Mouse (Mus musculus): ENCODE results near the gene Pdk4. TPM values are rescaled to one million over a fixed set of nuclear protein-coding genes. Genes with fewer than 3 reads are reported as not detected.

The Pdk4 gene
- total RNA-seq, 1 experiment: 1.9 TPM

DNA sequence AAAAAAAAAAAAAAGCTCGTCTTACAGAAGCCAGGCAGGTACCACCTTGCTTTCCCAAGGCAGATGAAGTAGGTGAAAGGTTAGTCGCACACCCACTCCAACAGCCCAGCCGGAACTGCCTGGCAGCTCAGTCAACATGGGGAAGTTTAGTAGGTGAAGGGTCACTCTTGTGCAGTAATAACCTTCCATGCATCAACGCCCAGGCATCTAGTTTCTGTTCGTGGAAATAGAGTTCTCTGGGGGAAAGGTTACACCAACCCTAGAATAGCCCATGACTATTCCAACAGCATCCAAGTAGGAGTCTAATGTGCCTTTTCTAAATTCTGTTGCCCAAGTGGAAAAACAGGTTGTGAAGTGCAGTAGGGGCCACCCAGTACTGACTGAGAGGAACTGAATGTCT, 13.6 kb upstream of the Pdk4 start:
- H3K4me1 ChIP-seq (ENCODE audit: control insufficient read depth in 2 of 2, insufficient read depth in 2 of 2, low read length in 2 of 2, poor library complexity in 1 of 2): no peaks in the 10 kb centered on the region; a peak in 1 of 4 replicates
- DNase-seq (ENCODE audit: low read depth, low spot score): no peak
- H3K36me3 ChIP-seq (ENCODE audit: control insufficient read depth, insufficient read depth, low read length, poor library complexity, severe bottlenecking): no peaks in the 10 kb centered on the region
- TF ChIP-seq MAFK (IDR thresholded peaks at IDR 0.05; ENCODE audit: insufficient read depth, low read depth, low read length): no peak
- no peak for TF ChIP-seq HCFC1 (IDR thresholded peaks at IDR 0.05; ENCODE audit: borderline replicate concordance, insufficient read depth, low read length)
- no peak for TF ChIP-seq CHD2 (IDR thresholded peaks at IDR 0.05; ENCODE audit: low read depth, low read length)
- TF ChIP-seq ZC3H11A (IDR thresholded peaks at IDR 0.05; ENCODE audit: borderline replicate concordance, low read depth, low read length): no peak
- TF ChIP-seq ZNF384 (IDR thresholded peaks at IDR 0.05; ENCODE audit: low read depth, low read length): no peak
- in situ Hi-C loops (cut with MboI; ENCODE audit: low sequenced_read_pairs in 2 of 2, unreplicated experiment in 2 of 2): no loop called here
- no peaks in the 10 kb centered on the region for H3K9me3 ChIP-seq (ENCODE audit: control insufficient read depth, insufficient read depth, low read depth, low read length)
- no peak overlapping the region for H3K4me3 ChIP-seq (ENCODE audit: insufficient read depth in 1 of 2, low read depth in 1 of 2, low read length in 2 of 2, poor library complexity in 1 of 2, severe bottlenecking in 1 of 2)
- no peak overlapping the region for H3K9ac ChIP-seq (ENCODE audit: insufficient read depth, low read depth, low read length, poor library complexity, severe bottlenecking)
- no peak overlapping the region for H3K27ac ChIP-seq (ENCODE audit: insufficient read depth, low read depth, low read length, poor library complexity, severe bottlenecking)

DNA sequence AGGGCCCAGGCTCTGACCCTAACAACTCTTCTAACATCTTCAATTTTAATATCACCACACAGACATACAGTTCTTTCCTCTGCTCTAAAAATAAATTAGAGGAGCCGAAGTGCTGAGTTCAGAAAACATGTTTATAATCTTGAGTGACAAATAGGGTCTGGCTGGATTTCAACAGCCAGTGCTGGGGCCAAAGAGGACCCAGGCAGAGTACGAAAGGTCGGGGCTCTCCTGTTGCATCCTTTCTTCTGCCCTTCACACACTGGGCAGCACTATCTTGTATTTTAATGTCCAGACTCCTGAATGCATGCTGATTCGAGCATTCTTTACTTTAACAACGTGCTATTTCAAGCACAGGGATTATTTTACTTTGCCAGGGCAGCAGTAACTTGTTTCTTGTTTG, 13.2 kb upstream of the Pdk4 start:
- H3K27ac ChIP-seq (ENCODE audit: insufficient read depth, low read depth, low read length, poor library complexity, severe bottlenecking): no peak overlapping the region
- no peak overlapping the region for H3K9ac ChIP-seq (ENCODE audit: insufficient read depth, low read depth, low read length, poor library complexity, severe bottlenecking)
- no peak overlapping the region for H3K4me3 ChIP-seq (ENCODE audit: insufficient read depth in 1 of 2, low read depth in 1 of 2, low read length in 2 of 2, poor library complexity in 1 of 2, severe bottlenecking in 1 of 2)
- DNase-seq (ENCODE audit: low read depth, low spot score): no peak
- H3K9me3 ChIP-seq (ENCODE audit: control insufficient read depth, insufficient read depth, low read depth, low read length): no peaks in the 10 kb centered on the region
- H3K4me1 ChIP-seq (ENCODE audit: control insufficient read depth in 2 of 2, insufficient read depth in 2 of 2, low read length in 2 of 2, poor library complexity in 1 of 2): no peaks in the 10 kb centered on the region; a peak in 1 of 4 replicates
- in situ Hi-C loops (cut with MboI; ENCODE audit: low sequenced_read_pairs in 2 of 2, unreplicated experiment in 2 of 2): no loop called here
- H3K36me3 ChIP-seq (ENCODE audit: control insufficient read depth, insufficient read depth, low read length, poor library complexity, severe bottlenecking): no peaks in the 10 kb centered on the region
- TF ChIP-seq MAFK (IDR thresholded peaks at IDR 0.05; ENCODE audit: insufficient read depth, low read depth, low read length) (no peak), ZC3H11A (IDR thresholded peaks at IDR 0.05; ENCODE audit: borderline replicate concordance, low read depth, low read length) (no peak), HCFC1 (IDR thresholded peaks at IDR 0.05; ENCODE audit: borderline replicate concordance, insufficient read depth, low read length) (no peak), ZNF384 (IDR thresholded peaks at IDR 0.05; ENCODE audit: low read depth, low read length) (no peak), CHD2 (IDR thresholded peaks at IDR 0.05; ENCODE audit: low read depth, low read length) (no peak)

DNA sequence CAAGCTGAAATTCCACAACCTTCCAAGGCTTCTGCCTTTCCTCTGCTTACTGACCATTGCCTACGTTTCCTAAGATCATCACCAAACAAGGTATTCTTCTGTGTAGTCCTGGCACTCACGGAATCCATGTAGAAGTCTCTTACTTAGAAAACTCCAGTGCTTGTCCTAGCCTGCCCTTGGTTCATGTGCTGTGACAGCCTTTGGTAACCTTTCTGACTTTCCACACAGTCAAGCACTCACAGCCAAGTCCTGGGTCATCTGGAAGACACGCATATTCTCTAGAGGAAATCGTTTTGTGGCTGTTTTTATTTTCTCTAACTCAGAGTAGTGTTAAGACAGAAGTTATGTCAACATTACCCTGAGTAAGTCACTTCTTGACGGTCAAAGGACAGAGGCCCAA, 11.7 kb upstream of the Pdk4 start:
- no peak for DNase-seq (ENCODE audit: low read depth, low spot score)
- Histone ChIP-seq H3K4me3 (ENCODE audit: insufficient read depth in 1 of 2, low read depth in 1 of 2, low read length in 2 of 2, poor library complexity in 1 of 2, severe bottlenecking in 1 of 2) (no peak overlapping the region), H3K9me3 (ENCODE audit: control insufficient read depth, insufficient read depth, low read depth, low read length) (no peaks in the 10 kb centered on the region), H3K4me1 (ENCODE audit: control insufficient read depth in 2 of 2, insufficient read depth in 2 of 2, low read length in 2 of 2, poor library complexity in 1 of 2) (no peaks in the 10 kb centered on the region; a peak in 1 of 4 replicates), H3K9ac (ENCODE audit: insufficient read depth, low read depth, low read length, poor library complexity, severe bottlenecking) (no peak overlapping the region), H3K27ac (ENCODE audit: insufficient read depth, low read depth, low read length, poor library complexity, severe bottlenecking) (no peak overlapping the region), H3K36me3 (ENCODE audit: control insufficient read depth, insufficient read depth, low read length, poor library complexity, severe bottlenecking) (no peaks in the 10 kb centered on the region)
- TF ChIP-seq CHD2 (IDR thresholded peaks at IDR 0.05; ENCODE audit: low read depth, low read length) (no peak), HCFC1 (IDR thresholded peaks at IDR 0.05; ENCODE audit: borderline replicate concordance, insufficient read depth, low read length) (no peak), ZNF384 (IDR thresholded peaks at IDR 0.05; ENCODE audit: low read depth, low read length) (no peak), ZC3H11A (IDR thresholded peaks at IDR 0.05; ENCODE audit: borderline replicate concordance, low read depth, low read length) (no peak), MAFK (IDR thresholded peaks at IDR 0.05; ENCODE audit: insufficient read depth, low read depth, low read length) (no peak)
- in situ Hi-C loops (cut with MboI; ENCODE audit: low sequenced_read_pairs in 2 of 2, unreplicated experiment in 2 of 2): no loop called here

DNA sequence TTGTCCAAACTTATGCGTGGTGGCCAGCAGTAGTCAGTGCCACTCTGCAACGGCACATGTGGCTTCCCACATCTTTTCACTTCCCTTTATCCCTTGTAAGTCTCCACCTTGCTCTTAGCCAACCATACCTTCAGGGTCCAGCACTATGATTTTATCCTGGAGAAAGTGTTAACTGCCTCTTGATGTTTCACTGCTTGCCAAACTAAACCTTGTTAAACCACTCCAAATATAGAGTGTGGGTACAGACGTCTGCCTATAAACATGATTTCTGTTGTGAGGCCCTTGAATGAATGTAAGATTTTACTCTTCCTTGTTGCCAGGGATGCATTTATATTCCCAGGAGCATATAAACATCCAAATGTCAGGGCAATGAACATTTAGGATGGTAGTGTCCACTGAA, 10.2 kb upstream of the Pdk4 start:
- no peak overlapping the region for H3K4me3 ChIP-seq (ENCODE audit: insufficient read depth in 1 of 2, low read depth in 1 of 2, low read length in 2 of 2, poor library complexity in 1 of 2, severe bottlenecking in 1 of 2)
- no peaks in the 10 kb centered on the region for H3K36me3 ChIP-seq (ENCODE audit: control insufficient read depth, insufficient read depth, low read length, poor library complexity, severe bottlenecking)
- H3K9me3 ChIP-seq (ENCODE audit: control insufficient read depth, insufficient read depth, low read depth, low read length): no peaks in the 10 kb centered on the region
- no peak for DNase-seq (ENCODE audit: low read depth, low spot score)
- H3K9ac ChIP-seq (ENCODE audit: insufficient read depth, low read depth, low read length, poor library complexity, severe bottlenecking): no peak overlapping the region
- no peaks in the 10 kb centered on the region; a peak in 1 of 4 replicates for H3K4me1 ChIP-seq (ENCODE audit: control insufficient read depth in 2 of 2, insufficient read depth in 2 of 2, low read length in 2 of 2, poor library complexity in 1 of 2)
- in situ Hi-C loops (cut with MboI; ENCODE audit: low sequenced_read_pairs in 2 of 2, unreplicated experiment in 2 of 2): no loop called here
- TF ChIP-seq ZC3H11A (IDR thresholded peaks at IDR 0.05; ENCODE audit: borderline replicate concordance, low read depth, low read length) (no peak), HCFC1 (IDR thresholded peaks at IDR 0.05; ENCODE audit: borderline replicate concordance, insufficient read depth, low read length) (no peak), MAFK (IDR thresholded peaks at IDR 0.05; ENCODE audit: insufficient read depth, low read depth, low read length) (no peak), ZNF384 (IDR thresholded peaks at IDR 0.05; ENCODE audit: low read depth, low read length) (no peak), CHD2 (IDR thresholded peaks at IDR 0.05; ENCODE audit: low read depth, low read length) (no peak)
- H3K27ac ChIP-seq (ENCODE audit: insufficient read depth, low read depth, low read length, poor library complexity, severe bottlenecking): no peak overlapping the region

DNA sequence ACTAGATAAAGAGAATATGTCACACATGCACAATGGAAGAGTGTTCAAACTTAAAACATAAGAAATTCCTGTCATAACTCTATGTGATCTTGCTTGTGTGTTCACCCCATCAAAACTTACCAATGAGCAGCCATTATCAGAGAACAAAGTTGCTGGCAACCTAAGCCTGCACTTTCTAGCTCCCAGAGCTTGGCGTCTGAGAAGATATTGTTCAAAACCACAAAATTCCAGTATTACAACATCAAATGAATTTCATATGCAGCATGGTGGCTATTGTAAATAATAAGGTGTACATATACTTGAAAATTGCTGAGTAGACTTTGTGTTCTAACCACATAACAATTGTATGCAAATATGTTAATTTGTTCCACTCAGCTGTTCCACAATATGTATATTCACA, 6.7 kb upstream of the Pdk4 start:
- TF ChIP-seq MAFK (IDR thresholded peaks at IDR 0.05; ENCODE audit: insufficient read depth, low read depth, low read length) (no peak), CHD2 (IDR thresholded peaks at IDR 0.05; ENCODE audit: low read depth, low read length) (no peak), ZC3H11A (IDR thresholded peaks at IDR 0.05; ENCODE audit: borderline replicate concordance, low read depth, low read length) (no peak), ZNF384 (IDR thresholded peaks at IDR 0.05; ENCODE audit: low read depth, low read length) (no peak), HCFC1 (IDR thresholded peaks at IDR 0.05; ENCODE audit: borderline replicate concordance, insufficient read depth, low read length) (no peak)
- in situ Hi-C loops (cut with MboI; ENCODE audit: low sequenced_read_pairs in 2 of 2, unreplicated experiment in 2 of 2): no loop called here
- DNase-seq (ENCODE audit: low read depth, low spot score): no peak
- Histone ChIP-seq H3K27ac (ENCODE audit: insufficient read depth, low read depth, low read length, poor library complexity, severe bottlenecking) (no peak overlapping the region), H3K4me1 (ENCODE audit: control insufficient read depth in 2 of 2, insufficient read depth in 2 of 2, low read length in 2 of 2, poor library complexity in 1 of 2) (no peaks in the 10 kb centered on the region), H3K9ac (ENCODE audit: insufficient read depth, low read depth, low read length, poor library complexity, severe bottlenecking) (no peak overlapping the region), H3K9me3 (ENCODE audit: control insufficient read depth, insufficient read depth, low read depth, low read length) (no peaks in the 10 kb centered on the region), H3K4me3 (ENCODE audit: insufficient read depth in 1 of 2, low read depth in 1 of 2, low read length in 2 of 2, poor library complexity in 1 of 2, severe bottlenecking in 1 of 2) (no peak overlapping the region), H3K36me3 (ENCODE audit: control insufficient read depth, insufficient read depth, low read length, poor library complexity, severe bottlenecking) (no peaks in the 10 kb centered on the region)
